Mouse (Mus musculus) liver, embryonic 12.5 days (tissue): ENCODE measurements around the gene Tarsl2. TPM values are rescaled to one million over a fixed set of nuclear protein-coding genes. Genes with fewer than 3 reads are reported as not detected.
A peak's percentile ranks its signal among the peaks of the same experiment; 100 is the strongest.

ENCODE experiments used
- ATAC-seq: fragments of 200-750 bp; cut with Nextera tagmentation; 2 replicates; pipeline ENCODE4 v1.8.0; 2017; ENCODE audit warnings: moderate number of reproducible peaks, mild to moderate bottlenecking, moderate library complexity
- H3K27ac ChIP-seq: fragments of 300-500 bp; sonication (generic); 2 replicates; pipeline ENCODE4 v1.5.1; 2016; ENCODE audit warnings: mild to moderate bottlenecking
- H3K27me3 ChIP-seq: fragments of 300-500 bp; sonication (generic); replicated peaks from 2 replicates; pipeline ENCODE4 v1.6.1; 2016; ENCODE audit warnings: mild to moderate bottlenecking, moderate library complexity
- H3K36me3 ChIP-seq: fragments of 300-500 bp; sonication (generic); 2 replicates; pipeline ENCODE4 v1.6.1; 2016; ENCODE audit warnings: mild to moderate bottlenecking, moderate library complexity
- H3K4me1 ChIP-seq: fragments of 300-500 bp; sonication (generic); 2 replicates; pipeline ENCODE4 v1.6.1; 2016
- H3K4me2 ChIP-seq: fragments of 300-500 bp; sonication (generic); 2 replicates; pipeline ENCODE4 v1.6.1; 2016; ENCODE audit warnings: mild to moderate bottlenecking, moderate library complexity
- H3K4me3 ChIP-seq: fragments of 300-500 bp; sonication (generic); 2 replicates; pipeline ENCODE4 v1.5.1; 2016; ENCODE audit warnings: mild to moderate bottlenecking, moderate library complexity
- H3K9ac ChIP-seq: fragments of 300-500 bp; sonication (generic); 2 replicates; pipeline ENCODE4 v1.6.1; 2016; ENCODE audit warnings: mild to moderate bottlenecking, moderate library complexity
- H3K9me3 ChIP-seq: fragments of 300-500 bp; sonication (generic); replicated peaks from 2 replicates; pipeline ENCODE4 v1.6.1; 2016; ENCODE audit warnings: mild to moderate bottlenecking, moderate library complexity
- WGBS: fragments of 180-500 bp; shearing (Covaris S2); methylation state at CpG from one replicate; pipeline ENCODE4 v1.1.7; 2016; ENCODE audit not compliant: insufficient replicate concordance; 5-methylcytosine and 5-hydroxymethylcytosine counted together
- polyA plus RNA-seq: library from polyadenylated mRNA; unstranded; fragments of >200 nt; fragmentation: Nextera tagmentation; extraction: Ambion mirVana; gene quantifications from 2 replicates; pipeline ENCODE4 v1.2.1, GENCODE M21; 2016

Gene Tarsl2
- polyA plus RNA-seq, 1 experiment from 2014 or later: 32.5 TPM

DNA sequence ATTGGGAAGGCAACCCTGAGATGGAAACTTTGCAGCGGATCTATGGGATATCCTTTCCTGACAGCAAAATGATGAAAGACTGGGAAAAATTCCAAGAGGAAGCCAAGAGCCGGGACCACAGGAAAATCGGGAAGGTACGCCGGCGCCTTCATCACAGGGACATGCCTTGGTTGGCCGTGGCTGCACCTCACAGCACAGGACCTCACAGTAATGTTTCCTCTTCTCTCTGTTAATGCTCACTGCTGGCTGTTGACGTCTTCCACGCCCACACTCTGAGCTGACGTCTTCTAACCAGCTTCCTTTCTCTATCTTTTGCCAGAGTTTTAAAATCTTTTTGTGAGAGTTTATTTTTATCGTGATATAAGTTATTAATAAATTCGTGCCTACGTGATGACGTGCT, 19.2 kb downstream of the Tarsl2 start:
- no peak overlapping the region for H3K4me2 ChIP-seq
- 84% methylated on average over 14 of the region's 14 CpGs for WGBS
- ATAC-seq: no peak

GRCm38 (mm10) chr7:65667491-65667890, 22.8 kb downstream of the Tarsl2 start:
- Histone ChIP-seq H3K36me3 (peaks cover 91% of the 10 kb centered on the region), H3K27ac (no peak overlapping the region), H3K9me3 (no peaks in the 10 kb centered on the region), H3K4me3 (no peak overlapping the region), H3K4me1 (no peaks in the 10 kb centered on the region), H3K4me2 (no peak overlapping the region), H3K27me3 (no peaks in the 10 kb centered on the region), H3K9ac (no peak overlapping the region)
- no peak for ATAC-seq
- WGBS: 88% methylated on average over 6 of the region's 6 CpGs

More for the DNA sequence above, 19.2 kb downstream of the Tarsl2 start:
- Histone ChIP-seq H3K4me1 (no peaks in the 10 kb centered on the region), H3K36me3 (peaks cover 95% of the 10 kb centered on the region), H3K4me3 (no peak overlapping the region), H3K9ac (no peak overlapping the region), H3K27me3 (no peaks in the 10 kb centered on the region), H3K27ac (no peak overlapping the region), H3K9me3 (no peaks in the 10 kb centered on the region)

DNA sequence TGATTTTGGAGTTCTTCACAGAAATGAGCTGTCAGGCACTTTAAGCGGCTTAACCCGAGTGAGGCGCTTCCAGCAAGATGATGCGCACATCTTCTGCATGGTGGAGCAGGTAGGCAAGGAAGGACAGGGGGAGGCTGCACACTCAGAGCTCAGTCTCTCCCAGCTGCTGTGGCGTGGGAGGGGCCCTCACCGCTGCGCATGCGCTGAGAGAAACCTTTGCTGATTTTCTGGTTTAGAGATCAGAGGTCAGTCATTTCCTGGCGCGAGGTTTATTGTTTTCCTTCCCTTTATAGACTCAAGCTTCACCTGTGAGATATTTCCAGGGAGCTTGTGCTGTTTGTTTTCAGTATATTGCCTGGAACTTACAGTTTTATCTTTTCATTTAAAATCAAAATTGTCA, 33.4 kb downstream of the Tarsl2 start:
- Histone ChIP-seq H3K4me3 (no peak overlapping the region), H3K4me1 (peaks cover 4% of the 10 kb centered on the region; the same call in 1 of the 2 replicates), H3K27ac (no peak overlapping the region), H3K27me3 (no peaks in the 10 kb centered on the region), H3K36me3 (peaks cover 73% of the 10 kb centered on the region), H3K9me3 (no peaks in the 10 kb centered on the region), H3K4me2 (no peak overlapping the region), H3K9ac (no peak overlapping the region)
- 79% methylated on average over 10 of the region's 10 CpGs for WGBS
- no peak for ATAC-seq

DNA sequence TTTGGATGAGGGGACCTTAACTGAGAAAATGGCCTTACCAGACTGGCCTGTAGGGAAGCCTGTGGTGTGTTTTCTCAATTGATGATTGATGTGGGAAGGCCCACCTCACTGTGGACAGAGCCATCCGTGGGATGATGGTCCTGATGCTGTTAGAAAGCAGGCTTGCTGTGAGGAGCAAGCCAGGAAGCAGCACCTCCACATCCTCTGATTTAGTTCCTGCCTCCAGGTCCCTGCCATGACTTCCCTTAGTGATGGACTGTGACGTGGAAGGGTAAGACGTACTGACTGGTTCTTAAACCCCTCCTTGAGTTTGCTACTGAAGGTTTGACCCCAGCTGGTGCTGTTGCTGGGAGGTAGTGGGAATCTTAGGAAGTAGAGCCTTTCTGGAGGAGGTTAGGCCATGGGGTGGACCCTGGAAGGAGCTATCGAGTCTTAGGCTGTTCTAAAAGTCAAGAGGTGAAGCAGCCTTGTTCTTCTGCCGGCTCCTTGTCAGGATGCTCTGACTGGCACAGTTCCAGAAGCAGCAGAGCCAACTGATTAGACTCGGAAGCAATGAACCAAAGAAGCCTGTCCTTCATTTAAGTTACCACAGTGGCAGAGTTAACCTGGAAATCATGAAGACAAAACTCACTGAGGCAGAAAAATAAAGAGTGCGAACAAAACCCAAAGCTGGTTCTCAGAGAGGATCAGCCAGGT, 34.4 kb downstream of the Tarsl2 start:
- H3K4me1 ChIP-seq: peaks cover 4% of the 10 kb centered on the region; the same call in 1 of the 2 replicates
- peaks cover 76% of the 10 kb centered on the region for H3K36me3 ChIP-seq
- H3K9ac ChIP-seq: no peak overlapping the region
- H3K27ac ChIP-seq: no peak overlapping the region
- no peak overlapping the region for H3K4me3 ChIP-seq
- WGBS: 76% methylated on average over 7 of the region's 7 CpGs
- no peak for ATAC-seq
- H3K4me2 ChIP-seq: no peak overlapping the region
- H3K9me3 ChIP-seq: no peaks in the 10 kb centered on the region
- H3K27me3 ChIP-seq: no peaks in the 10 kb centered on the region

GRCm38 (mm10) chr7:65681166-65681565, 36.5 kb downstream of the Tarsl2 start:
- Histone ChIP-seq H3K4me1 (no peaks in the 10 kb centered on the region), H3K4me3 (no peak overlapping the region), H3K9me3 (no peaks in the 10 kb centered on the region), H3K27ac (no peak overlapping the region), H3K36me3 (peaks cover 83% of the 10 kb centered on the region), H3K27me3 (no peaks in the 10 kb centered on the region), H3K4me2 (no peak overlapping the region), H3K9ac (no peak overlapping the region)
- WGBS: 60% methylated on average over 5 of the region's 5 CpGs
- no peak for ATAC-seq

- no peak overlapping the region for H3K4me2 ChIP-seq
- no peaks in the 10 kb centered on the region for H3K4me1 ChIP-seq
- no peaks in the 10 kb centered on the region for H3K9me3 ChIP-seq
- no peaks in the 10 kb centered on the region for H3K27me3 ChIP-seq
- no peak overlapping the region for H3K27ac ChIP-seq
- H3K36me3 ChIP-seq: peaks cover 81% of the 10 kb centered on the region
- 72% methylated on average over 7 of the region's 7 CpGs for WGBS
- H3K4me3 ChIP-seq: no peak overlapping the region
- H3K9ac ChIP-seq: no peak overlapping the region
- no peak for ATAC-seq
These were observed 39.6 kb downstream of the Tarsl2 start for GRCm38 (mm10) chr7:65684256-65684835.

DNA sequence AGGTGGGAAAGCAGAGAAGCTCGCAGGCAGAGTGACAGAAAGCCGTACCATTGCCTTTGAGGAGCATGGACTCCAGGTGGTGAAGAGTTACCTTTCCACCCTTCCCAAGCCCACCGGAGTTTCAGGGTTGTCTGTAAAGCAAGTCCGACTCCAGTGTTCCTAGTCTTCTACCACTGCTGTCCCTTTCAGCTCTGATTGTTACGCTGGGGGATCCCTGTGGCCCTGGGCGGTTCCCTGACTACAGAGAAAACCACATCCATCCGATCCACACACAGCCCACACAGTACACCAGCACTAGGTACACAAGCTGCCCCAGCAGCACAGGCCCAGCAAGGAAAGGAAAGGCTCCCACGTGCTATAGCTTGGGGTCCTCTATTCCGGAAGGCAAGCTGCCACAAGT, 42.0 kb downstream of the Tarsl2 start:
- Histone ChIP-seq H3K4me1 (no peaks in the 10 kb centered on the region), H3K9ac (no peak overlapping the region), H3K27me3 (no peaks in the 10 kb centered on the region), H3K4me2 (no peak overlapping the region), H3K27ac (no peak overlapping the region), H3K4me3 (no peak overlapping the region), H3K36me3 (peaks cover 88% of the 10 kb centered on the region), H3K9me3 (no peaks in the 10 kb centered on the region)
- no peak for ATAC-seq
- 90% methylated on average over 9 of the region's 9 CpGs for WGBS

GRCm38 (mm10) chr7:65690869-65691268, 46.2 kb downstream of the Tarsl2 start, which contains the start of gene Tm2d3:
Tm2d3 (plus strand) TSS chr7:65691169.
- Histone ChIP-seq H3K27me3 (no peaks in the 10 kb centered on the region), H3K27ac (no peak within 1 kb of the TSS), H3K4me3 (no peak within 1 kb of the TSS), H3K9ac (no peak within 1 kb of the TSS), H3K36me3 (peaks cover 64% of the 10 kb centered on the region), H3K9me3 (no peaks in the 10 kb centered on the region), H3K4me1 (peaks cover 19% of the 10 kb centered on the region), H3K4me2 (no peak within 1 kb of the TSS)
- whole genome bisulfite sequencing: 85% methylated on average over 7 of the region's 7 CpGs
- ATAC-seq: no peak

- ATAC-seq: no peak
- Histone ChIP-seq H3K9ac (no peak overlapping the region), H3K27me3 (no peaks in the 10 kb centered on the region), H3K27ac (no peak overlapping the region), H3K9me3 (no peaks in the 10 kb centered on the region), H3K4me2 (no peak overlapping the region), H3K4me3 (no peak overlapping the region), H3K36me3 (peaks cover 65% of the 10 kb centered on the region), H3K4me1 (peaks cover 19% of the 10 kb centered on the region)
- WGBS: 81% methylated on average over 8 of the region's 8 CpGs
These were observed 47.4 kb downstream of the Tarsl2 start for GRCm38 (mm10) chr7:65691929-65692605.

GRCm38 (mm10) chr7:65692883-65693282, 48.2 kb downstream of the Tarsl2 start:
- peak; percentile 28; the same call in 1 of the 2 replicates for ATAC-seq
- H3K36me3 ChIP-seq: peaks cover 65% of the 10 kb centered on the region

GRCm38 (mm10) chr7:65693301-65693821, 48.7 kb downstream of the Tarsl2 start:
- ATAC-seq: peak; percentile 88
- Histone ChIP-seq H3K27ac (peak overlapping the region; percentile 61), H3K36me3 (peaks cover 65% of the 10 kb centered on the region), H3K27me3 (no peaks in the 10 kb centered on the region), H3K4me2 (peak overlapping the region; percentile 87), H3K4me3 (peak overlapping the region; percentile 78), H3K4me1 (peaks cover 19% of the 10 kb centered on the region), H3K9me3 (no peaks in the 10 kb centered on the region), H3K9ac (peak overlapping the region; percentile 81)
- WGBS: under 1% methylated on average over 52 of the region's 52 CpGs

More at GRCm38 (mm10) chr7:65692883-65693282, 48.2 kb downstream of the Tarsl2 start:
- Histone ChIP-seq H3K4me2 (peak overlapping the region; percentile 87), H3K27me3 (no peaks in the 10 kb centered on the region), H3K27ac (0 out of 2 replicates have a peak overlapping the region, but pooled peaks have one; percentile 38), H3K4me3 (peak overlapping the region; percentile 78), H3K9ac (peak overlapping the region; percentile 81), H3K9me3 (no peaks in the 10 kb centered on the region), H3K4me1 (peaks cover 19% of the 10 kb centered on the region)
- 6% methylated on average over 10 of the region's 10 CpGs for WGBS

GRCm38 (mm10) chr7:65696450-65696849, 51.8 kb downstream of the Tarsl2 start:
- Histone ChIP-seq H3K4me1 (peaks cover 19% of the 10 kb centered on the region), H3K9ac (no peak overlapping the region), H3K9me3 (no peaks in the 10 kb centered on the region), H3K27me3 (no peaks in the 10 kb centered on the region), H3K4me3 (no peak overlapping the region), H3K4me2 (no peak overlapping the region), H3K27ac (no peak overlapping the region), H3K36me3 (peaks cover 67% of the 10 kb centered on the region)
- 56% methylated on average over 2 of the region's 2 CpGs for WGBS
- no peak for ATAC-seq
